Mouse (Mus musculus): ENCODE data around the gene Slc25a28.
A peak's percentile ranks its signal among the peaks of the same experiment; 100 is the strongest.

The Slc25a28 gene

GRCm38 (mm10) chr19:43675525-43676400 is 1.1 kb upstream of the Slc25a28 start:
- peak; percentile 63 for DNase-seq

- DNase-seq = no peak
Observed at GRCm38 (mm10) chr19:43674316-43674689, 378 bp downstream of the Slc25a28 start.

- DNase-seq = peak; percentile 32
Observed at GRCm38 (mm10) chr19:43673513-43674315, 967 bp downstream of the Slc25a28 start.

GRCm38 (mm10) chr19:43671054-43671453 is 3.6 kb downstream of the Slc25a28 start:
- no peak for DNase-seq

GRCm38 (mm10) chr19:43669136-43669759 is 5.4 kb downstream of the Slc25a28 start:
- DNase-seq = no peak

GRCm38 (mm10) chr19:43667430-43667809 is 7.3 kb downstream of the Slc25a28 start:
- peak; percentile 38 for DNase-seq

GRCm38 (mm10) chr19:43666661-43667429 is 7.8 kb downstream of the Slc25a28 start:
- no peak for DNase-seq

GRCm38 (mm10) chr19:43665441-43666048 is 9.1 kb downstream of the Slc25a28 start:
- peak; percentile 34 for DNase-seq

- DNase-seq = no peak
Observed at GRCm38 (mm10) chr19:43663471-43663870, 11.2 kb downstream of the Slc25a28 start.

GRCm38 (mm10) chr19:43662176-43662967 is 12.3 kb downstream of the Slc25a28 start:
- DNase-seq = no peak

GRCm38 (mm10) chr19:43660774-43661173 is 13.9 kb downstream of the Slc25a28 start:
- DNase-seq = no peak

- DNase-seq = no peak
Observed at GRCm38 (mm10) chr19:43659632-43660031, 15.0 kb downstream of the Slc25a28 start.

- peak; percentile 50 for DNase-seq
Observed at GRCm38 (mm10) chr19:43655735-43656492, 18.8 kb downstream of the Slc25a28 start.

- no peak for DNase-seq
Observed at GRCm38 (mm10) chr19:43651241-43651785, 23.4 kb downstream of the Slc25a28 start.

GRCm38 (mm10) chr19:43648343-43648742 is 26.3 kb downstream of the Slc25a28 start:
- no peak for DNase-seq

GRCm38 (mm10) chr19:43647261-43647660 is 27.4 kb downstream of the Slc25a28 start:
- DNase-seq = no peak

GRCm38 (mm10) chr19:43646852-43647251 is 27.8 kb downstream of the Slc25a28 start:
- DNase-seq = no peak

- no peak for DNase-seq
Observed at GRCm38 (mm10) chr19:43645508-43645907, 29.2 kb downstream of the Slc25a28 start.

- DNase-seq = no peak
Observed at GRCm38 (mm10) chr19:43642843-43643242, 31.8 kb downstream of the Slc25a28 start.

GRCm38 (mm10) chr19:43641833-43642232 is 32.8 kb downstream of the Slc25a28 start:
- DNase-seq = no peak
